Mouse (Mus musculus) testis, postnatal 14 days (tissue): ENCODE measurements at regions not wholly inside any gene's neighbourhood (a gene's known extent, or its start where the extent isn't known, plus 50 kb on each side); places are given as distances from the start of the nearest gene placed in this dataset.

Source experiments
- DNase-seq: peaks from one replicate; pipeline ENCODE4 v3.0.0; 2021; ENCODE audit warnings: low spot score

DNA sequence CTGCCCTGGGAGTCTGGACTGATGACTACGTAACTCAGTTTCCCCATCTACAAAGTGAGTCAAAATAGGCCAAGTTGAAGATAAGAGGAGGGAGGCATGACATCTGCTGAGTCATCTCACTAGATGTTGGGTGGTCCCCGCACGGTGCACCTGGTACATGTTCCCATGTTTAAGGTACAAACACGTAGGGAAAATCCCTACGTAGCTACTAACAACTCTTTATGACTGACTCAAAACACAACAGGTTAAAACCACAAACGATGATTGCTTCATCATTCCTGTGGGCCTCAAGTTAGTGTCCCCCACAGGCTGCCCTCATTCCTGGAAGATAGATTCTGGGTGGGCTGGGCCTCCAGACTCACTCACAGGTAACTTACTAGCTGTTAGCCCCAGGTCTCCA is 107.7 kb downstream of the Sox9 start:
- no peak for DNase-seq

DNA sequence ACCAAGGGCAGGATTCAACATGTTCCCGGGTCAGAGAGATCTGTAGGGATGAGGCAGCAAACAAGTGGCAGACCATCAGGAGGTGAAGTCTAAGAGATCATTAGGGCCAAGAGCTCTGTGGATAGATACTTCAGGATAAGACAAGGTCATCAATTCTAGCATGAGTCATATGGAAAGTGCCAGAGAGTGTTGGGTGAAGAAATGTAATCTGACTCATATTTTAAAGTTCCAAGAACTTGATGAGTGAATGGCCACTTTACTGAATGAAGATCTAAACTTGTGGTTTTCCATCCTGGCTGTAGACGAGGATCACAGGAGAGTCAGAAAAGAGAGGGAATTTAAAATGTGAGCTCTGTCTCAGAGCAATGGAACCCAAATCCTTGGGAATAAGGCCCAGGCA is 115.6 kb downstream of the Sox9 start:
- DNase-seq = no peak

DNA sequence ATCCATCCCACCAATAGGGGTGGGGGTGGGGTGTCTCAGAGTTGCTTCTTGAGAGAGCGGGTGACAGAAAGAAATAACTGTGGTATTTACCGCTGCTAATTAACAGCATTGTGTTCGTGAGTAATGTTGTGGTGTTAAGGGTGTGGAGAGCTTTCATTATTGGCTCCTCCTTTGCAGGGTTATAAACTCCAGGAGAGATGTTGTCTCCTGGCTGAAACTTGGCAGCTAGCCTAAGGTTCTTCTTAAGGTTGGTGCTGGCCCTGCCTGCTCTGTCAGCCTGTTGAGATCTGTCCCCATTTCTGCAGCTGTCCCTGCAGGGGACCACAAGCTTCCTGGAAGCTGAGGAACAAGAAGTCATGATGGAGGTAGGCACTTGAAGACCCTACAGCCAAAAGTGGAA is 120.6 kb downstream of the Sox9 start:
- no peak for DNase-seq

DNA sequence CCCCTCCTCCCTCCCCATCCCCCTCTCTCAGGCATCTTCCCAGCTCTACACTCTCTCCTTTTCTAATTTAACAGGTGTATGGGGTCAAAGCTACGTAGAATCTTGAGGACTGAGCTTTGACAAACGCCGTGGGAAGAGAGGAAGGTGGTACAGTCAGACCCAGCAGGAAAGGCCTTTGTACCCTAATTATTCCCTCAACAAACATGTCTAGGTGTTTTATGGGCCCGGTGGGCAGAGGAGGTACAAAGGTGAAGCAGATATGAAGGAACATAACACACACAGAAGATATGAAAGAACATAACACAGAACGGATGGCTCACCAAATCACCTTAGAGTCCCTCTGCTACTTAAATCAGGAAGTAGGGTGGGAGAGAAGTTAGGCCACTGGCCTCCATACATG is 128.3 kb downstream of the Sox9 start:
- DNase-seq = no peak

DNA sequence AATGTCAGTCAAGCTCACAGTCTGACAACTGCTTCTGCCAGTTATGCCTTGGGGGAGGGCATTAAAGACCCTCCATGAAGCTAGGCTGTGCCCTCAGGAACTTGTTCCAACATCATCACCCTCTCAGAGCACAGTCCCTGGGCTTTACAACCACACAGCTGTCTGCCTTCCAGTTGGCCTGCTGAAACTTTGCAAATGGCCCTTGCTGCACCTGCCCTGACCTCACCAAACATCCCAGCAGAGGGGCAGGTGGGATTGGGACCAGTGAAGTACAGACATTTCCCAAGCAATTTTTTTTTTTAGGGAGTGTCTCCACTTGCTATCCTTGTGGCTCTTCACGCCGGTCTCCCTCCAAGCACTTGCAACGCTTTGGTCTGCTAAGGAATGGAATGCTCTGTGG is 130.9 kb downstream of the Sox9 start:
- DNase-seq = no peak

DNA sequence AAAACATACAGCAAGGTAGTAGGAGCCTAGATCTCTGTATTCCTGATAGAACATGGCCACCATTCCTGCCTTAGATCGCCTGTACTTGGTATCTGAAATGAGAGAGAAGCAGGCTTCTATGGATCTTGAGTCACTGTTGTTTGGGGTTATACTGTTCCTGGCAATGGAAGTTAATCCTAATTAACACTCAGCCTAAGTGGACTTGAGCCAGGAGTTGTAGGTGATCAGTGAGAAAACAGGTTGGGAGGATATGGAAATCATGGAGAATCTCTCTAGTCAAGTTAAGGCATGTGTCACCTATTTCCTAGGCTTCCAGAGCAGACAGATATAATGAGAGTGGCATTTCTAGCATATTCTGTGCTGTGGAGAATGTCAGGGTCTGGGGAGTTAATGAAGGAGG is 134.9 kb downstream of the Sox9 start:
- no peak for DNase-seq

DNA sequence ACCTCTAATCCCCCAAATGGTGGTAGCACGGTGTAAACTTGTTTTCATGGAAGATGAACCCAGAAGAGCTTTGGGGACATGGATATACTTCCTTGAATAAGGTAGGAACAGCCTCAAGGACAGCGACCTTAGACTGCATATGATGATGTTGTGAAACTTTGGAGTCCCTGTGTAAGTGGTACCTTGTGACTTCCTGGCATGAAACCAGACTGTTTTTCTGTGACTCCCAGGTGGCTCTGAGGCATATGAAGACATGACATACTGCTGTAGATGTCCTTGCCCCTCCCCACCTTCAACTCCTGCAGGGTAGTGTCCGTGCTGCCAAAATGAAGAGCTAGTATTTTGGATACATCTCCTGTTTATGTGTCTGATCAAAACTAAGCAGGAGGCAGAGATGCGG is 138.1 kb downstream of the Sox9 start:
- DNase-seq = no peak

DNA sequence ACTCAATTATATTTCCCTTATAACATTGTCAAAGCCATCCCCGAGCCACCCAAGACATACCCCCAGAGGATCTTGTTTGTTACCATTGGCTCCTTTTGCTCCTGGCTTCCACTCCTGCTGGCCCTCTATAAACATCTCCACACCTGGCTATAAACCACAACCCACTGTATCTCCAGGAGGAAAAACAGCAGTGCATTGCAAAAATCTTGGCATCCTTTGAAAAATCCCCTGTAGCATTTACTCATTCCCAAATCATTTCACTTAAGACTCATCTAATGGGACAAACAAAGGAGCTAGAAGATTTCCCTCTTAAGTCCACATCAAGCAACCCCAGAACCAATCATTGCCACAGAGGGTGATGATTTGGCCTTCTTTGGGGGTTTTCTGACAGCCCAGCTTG is 142.6 kb downstream of the Sox9 start:
- no peak for DNase-seq

DNA sequence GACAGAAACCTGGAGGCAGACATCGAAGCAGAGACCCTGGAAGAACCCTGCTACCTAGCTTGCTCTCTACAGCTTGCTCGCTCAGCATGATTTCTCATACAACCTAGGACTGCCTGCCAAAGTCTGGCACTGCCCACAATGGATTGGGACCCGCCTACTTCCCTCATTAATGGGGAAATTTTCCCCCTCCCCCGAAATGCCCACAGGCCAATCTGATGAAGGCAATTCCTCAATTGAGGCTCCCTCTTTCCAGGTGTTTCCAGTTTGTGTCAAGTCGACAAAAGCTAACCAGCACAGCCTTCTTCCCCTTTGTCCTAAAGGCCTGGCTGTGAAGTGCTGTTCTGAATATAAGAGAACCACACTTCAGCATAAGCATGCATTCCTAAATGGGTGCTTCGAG is 143.1 kb downstream of the Sox9 start:
- no peak for DNase-seq

DNA sequence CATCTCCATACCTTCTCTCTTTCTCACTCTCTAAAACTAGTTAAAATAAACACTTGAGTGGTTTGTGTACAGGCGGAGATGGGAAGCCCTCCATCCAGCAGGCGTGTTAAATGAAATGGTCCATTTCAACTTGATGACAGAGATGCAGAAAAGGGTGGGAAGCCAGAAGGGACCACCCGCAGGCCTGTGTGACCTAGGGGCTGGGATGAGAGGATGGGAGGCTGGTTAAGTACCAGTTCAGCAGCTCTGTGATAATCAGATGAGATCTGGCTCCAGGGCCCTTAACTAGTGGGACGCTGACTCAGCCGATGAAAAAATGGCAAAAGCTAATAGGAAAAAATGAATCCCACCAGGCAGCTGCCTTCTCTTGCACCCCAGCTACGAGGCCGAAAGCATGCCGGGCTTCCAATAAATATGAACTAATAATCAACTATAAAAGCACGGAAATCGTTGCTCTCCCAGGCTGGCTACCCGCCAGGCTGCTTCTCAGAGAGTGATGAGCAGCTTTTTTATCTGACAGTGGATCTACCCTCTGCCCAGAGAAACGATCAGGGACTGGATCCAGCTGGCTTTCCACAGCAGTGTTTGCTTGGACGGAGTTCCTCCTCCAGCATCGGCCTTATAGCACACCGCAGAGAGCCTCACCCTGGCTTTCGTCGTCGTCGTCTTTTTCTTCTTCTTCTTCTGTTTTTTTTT is 144.5 kb downstream of the Sox9 start:
- no peak for DNase-seq

DNA sequence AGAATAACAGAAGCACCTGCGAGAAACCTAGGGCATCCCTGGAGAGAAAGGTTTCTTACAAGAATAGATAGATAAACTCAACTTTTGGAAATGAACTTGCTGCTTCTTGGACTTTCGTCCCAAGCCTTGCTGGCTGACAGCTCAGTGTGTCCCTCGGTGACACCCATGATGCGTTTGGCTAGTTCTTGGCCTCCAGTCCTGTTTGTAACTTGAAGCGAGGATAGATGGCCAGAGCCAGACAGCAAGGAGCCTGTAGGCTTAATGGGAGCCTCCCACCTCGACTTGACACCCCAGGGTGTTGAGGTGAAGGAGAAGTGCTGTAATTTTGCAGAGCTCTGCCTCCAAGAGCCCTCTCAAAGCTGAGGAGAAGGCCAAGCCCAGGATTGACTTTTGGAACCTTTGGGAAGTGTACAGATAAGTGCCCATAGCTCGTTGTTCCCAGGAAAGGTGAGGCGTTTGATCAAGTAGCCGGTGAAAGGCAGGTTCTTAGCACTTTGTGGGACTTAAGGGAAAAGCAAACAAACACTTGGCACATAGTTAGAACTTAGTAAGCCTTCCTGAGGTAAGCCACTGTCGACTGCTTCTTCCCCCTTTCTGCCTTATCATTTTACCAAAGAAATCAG is 148.3 kb downstream of the Sox9 start:
- no peak for DNase-seq

DNA sequence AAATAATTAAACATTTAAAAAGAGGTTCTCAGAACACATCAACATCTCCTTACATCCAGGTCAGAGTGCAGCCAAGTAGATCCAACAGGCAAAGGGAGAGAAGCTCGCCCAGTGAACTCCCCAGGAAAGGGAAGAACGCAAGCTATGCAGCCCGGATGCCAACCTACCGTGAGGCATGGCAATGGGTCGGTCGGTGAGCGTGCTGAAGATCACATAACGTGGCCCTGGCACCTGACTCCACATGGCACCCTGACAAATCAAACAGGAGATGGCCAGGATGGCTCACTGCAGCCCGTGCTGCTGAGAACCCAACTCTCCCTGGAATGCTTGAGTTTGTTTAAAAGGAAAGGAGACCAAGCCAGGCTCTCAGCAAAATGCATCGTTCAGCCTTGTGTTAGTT is 156.0 kb downstream of the Sox9 start:
- DNase-seq = no peak

DNA sequence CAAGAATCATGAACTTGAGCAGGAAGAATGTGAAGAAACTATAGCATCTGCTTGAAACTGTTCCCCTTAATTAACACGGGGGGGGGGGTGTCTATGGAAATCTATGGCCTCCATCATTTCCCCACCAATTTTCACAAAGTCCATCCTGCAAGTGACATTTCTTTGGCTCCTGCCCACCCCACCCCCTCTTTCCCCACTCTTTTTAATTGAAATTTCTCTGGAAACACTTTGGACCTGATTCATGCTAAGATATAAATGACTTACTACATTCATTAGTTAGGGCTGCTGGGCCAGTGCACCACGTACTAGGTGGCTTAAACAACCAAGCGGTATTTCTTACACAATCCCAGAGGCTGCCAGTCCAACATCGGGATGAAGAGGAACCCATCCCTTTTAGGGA is 169.4 kb downstream of the Sox9 start:
- DNase-seq = no peak

DNA sequence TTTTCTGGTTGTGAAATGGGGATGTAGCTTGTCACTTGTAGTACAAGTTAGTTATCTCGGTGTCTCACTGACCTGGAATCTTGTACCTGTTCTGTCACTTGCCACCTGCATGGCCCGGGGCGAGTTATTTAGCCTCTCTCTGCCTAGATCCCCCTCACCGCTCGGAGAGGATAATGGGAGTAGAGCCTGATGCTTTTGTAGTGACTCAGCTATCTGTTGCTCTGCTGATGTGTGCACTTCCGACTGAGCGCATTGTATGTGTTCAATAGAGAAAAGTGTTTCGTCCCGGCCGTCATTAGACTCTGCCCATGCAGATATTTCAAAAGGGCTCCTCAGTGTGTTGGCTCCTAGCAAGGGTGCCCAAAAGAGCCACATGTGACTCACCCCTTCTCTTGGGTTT is 170.3 kb downstream of the Sox9 start:
- no peak for DNase-seq

DNA sequence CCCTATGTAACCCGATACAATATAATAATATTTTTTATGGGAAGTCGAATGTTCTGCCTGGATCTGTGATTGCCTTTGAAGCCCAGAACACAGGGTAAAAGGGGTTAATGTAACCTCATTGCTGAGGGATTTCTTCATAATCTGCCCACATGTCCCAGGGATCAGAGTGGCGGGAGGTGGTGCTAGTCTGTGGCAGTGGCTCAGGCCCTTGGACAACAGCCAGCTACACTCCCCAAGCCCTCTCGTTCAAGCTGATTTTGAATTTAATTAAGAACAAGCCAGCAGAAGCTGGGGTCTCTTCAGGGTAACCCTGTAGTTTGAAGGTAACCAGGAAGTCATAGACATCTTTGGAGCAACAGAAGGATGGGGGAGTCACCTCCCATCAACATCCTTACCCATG is 171.5 kb downstream of the Sox9 start:
- no peak for DNase-seq

DNA sequence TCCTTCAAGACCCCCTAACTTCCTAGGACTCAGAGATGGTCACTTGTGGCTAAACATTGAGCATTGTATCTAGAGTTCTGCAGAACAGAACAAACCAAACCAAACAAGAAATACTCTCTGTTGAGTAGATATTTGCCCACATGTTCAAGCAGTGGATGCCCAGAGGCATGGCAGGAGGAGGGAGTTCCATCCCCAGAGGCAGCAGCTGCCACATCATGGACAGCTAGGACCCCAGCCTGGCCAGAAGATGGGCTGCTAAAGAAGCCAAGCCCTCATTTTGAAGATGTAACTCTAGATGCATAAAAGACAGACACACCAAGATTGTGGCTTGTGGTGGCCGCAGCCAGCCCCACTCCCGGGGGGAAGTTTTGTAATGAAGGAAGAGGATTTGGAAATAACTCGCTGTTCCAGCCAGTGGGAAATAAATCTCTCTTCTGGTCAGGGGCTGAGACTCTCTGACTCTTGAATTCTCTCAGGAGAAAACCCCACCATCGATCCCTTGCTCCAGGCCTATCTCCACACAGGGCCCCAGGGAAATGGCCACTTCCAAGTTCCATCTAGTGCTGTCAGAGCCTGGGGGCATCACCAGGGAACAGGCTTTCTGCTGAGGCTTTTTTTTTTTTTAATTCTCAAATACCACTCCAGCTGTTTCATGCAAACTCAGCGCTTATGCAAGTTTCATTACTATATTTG is 174.9 kb downstream of the Sox9 start:
- DNase-seq = peak; percentile 5

DNA sequence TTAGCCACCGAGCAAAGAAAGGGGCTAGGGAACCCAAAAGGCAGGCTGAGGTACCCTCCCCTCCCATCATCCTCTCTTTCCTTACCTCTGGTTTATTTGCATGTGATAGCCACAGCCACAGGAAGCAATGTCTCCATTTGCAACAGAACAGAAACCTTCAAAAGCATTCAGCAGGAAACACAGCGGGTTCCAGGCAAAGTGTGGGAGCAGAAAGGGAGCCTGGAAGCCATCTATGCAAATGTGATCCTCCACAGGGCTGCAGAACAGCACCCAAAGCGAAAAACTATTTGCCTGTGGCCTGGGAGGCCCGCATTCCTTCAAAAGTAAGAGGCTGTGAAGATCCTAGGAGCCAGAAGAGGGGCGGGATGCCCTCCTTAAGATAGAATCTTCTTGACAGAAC is 177.6 kb downstream of the Sox9 start:
- no peak for DNase-seq

DNA sequence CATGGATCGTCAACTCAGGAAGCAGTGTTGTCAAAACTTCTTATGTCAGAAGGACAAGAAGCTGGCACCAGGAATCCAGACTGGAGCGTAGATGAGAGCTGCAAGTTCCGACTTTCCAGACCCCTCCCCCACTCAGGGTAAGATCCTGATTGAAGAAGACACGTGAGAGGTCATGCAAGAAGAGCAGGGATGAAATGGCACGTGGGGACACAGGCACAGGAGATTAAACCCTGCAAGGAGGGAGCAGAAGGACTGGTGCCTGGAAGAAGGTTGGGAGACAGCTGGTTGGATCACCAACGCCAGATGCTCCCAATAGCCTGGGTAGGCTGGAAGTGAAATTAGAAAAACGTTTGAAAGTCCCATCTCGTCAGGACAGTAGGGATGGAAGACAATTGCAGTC is 191.3 kb downstream of the Sox9 start:
- no peak for DNase-seq

DNA sequence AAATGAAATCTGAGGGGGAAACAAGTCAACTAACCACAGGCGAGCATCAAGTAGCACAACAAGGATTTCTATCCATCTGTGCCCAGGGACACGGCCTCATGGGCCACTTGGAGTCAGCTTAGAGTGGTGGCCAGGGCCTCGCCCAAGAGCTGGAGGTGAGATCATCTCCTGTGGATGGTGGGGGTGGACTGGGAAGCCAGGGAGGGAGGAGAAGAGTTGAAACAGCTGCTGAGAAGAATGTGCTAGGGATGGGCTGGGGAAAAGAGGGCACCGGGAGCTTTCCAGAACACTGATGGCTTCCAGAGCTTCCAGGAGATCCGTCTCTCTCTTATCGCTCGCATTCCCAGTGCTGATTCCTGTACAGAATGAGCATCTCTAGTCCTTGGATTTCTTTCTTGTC is 192.9 kb downstream of the Sox9 start:
- DNase-seq = no peak

DNA sequence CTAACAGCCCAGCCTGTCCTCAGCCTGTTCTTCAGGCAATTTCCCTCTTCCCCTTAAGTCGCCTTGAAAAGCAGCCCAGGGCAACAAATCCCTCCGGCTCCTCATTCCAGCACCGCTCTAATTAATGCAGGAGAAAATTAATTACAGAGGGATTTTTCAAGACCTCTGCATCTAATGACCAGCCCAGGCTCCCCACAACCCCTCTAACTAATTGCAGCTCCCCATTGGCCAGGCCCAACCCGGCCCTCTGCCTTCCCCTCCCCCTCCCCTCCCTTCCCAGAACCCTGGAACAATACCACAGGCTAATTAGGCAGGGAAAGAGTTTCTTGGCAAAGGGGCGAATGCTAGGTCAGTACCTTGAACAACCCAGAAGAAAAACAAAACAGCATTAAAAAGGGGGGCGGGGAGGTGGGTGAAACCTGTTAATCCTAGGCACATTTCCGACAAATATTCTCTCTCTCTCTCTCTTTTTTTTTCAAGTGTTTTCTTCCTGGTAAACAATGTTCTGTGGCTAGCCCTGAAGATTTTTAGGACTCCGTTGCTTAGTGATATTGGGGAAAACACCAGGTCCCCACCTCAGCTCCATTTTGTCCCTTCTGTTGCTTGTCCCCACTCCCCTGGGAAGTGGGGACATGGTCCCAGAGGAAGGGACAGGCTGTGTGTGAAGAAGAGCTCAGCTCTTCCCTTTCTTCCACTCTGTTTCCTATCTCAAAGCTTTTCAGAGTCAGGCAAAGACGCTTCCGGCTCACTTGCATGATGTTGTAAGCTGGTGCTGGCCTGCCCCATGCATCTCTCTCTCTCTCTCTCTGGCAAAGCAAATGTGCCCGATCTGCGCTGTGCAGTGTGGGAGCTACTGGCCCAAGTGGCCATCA is 195.1 kb downstream of the Sox9 start:
- DNase-seq = no peak

DNA sequence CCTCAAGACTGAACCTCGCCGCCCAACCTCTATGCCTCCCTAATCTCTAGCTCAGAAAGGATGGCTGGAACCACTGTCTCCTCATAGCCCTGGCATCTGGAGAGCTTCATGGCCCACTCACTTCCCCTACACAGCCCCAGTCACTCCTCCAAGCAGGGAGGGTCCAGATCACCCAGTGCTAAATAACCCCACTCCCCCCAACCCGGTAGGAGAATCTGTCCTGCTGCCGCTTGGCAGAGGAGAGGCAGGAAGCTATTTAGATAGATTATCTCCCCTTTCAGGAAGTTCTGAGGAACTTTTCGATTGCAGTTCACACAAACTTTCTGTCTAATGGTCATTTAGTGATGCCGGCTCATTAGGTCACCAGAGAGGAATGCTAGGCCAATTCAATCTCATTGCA is 196.9 kb downstream of the Sox9 start:
- no peak for DNase-seq

DNA sequence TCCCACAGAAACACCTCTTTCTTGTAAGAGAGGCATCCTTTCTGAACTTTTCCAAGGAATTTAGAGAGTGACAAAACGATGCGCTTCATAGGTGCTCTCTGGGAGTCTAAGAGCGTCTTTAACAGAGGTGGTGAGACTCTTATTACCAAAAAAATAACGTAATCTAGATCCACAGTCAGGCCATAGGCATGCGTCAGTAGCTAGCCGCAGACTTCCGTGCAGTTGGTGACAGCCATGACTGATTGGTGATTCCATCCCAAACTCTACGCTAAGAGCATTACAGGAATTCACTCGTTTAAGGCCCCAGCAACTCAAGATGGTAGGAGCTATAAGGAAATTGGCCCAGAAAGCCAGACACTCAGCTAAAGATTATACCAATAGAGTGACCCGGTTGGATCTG is 197.4 kb downstream of the Sox9 start:
- DNase-seq = no peak
